Mouse (Mus musculus): Measurements from ENCODE around the gene Rcan3. TPM values are rescaled to one million over a fixed set of nuclear protein-coding genes. Genes with fewer than 3 reads are reported as not detected.

Gene Rcan3
- polyA plus RNA-seq, 1 experiment from 2014 or later, result 56.9 TPM

DNA sequence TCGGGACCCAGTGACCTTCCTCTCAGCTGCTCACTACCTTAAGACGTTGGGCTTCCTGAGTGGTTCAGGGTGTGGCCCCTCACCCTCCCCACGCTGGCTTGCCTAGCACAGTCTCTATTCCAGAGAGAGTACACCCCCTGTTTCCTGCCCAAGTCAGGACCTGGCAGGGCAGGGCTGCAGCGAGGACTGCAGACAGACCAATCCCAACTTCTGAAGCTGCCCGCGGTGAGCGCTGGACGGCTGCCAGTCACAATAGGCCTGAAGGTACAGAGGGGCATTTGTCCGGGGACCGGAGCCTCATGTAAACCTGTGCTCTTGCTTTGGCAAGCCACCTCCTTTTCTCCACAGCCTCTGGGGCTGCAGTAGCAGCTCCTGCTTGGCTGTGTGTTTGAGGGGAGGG lies 48.0 kb downstream of the Rcan3 start:
- Histone ChIP-seq H3K27ac (ENCODE audit: low read depth, low read length) (no peak overlapping the region), H3K9me3 (ENCODE audit: control insufficient read depth, low read length) (no peaks in the 10 kb centered on the region), H3K36me3 (ENCODE audit: control insufficient read depth, insufficient read depth, low read length) (no peaks in the 10 kb centered on the region), H3K4me2 (ENCODE audit: low read depth, low read length) (no peak overlapping the region), H3K4me1 (ENCODE audit: control insufficient read depth, insufficient read depth, low read length) (no peaks in the 10 kb centered on the region), H3K4me3 (ENCODE audit: low read depth, low read length) (no peak overlapping the region), H3K27me3 (ENCODE audit: control insufficient read depth, insufficient read depth, low read length) (no peaks in the 10 kb centered on the region), H3K9ac (replicated peaks; ENCODE audit: low read depth, low read length) (no peak overlapping the region)
- no peak for ATAC-seq (ENCODE audit: low read depth)
- 54% methylated on average over 10 of the region's 10 CpGs for WGBS

- Histone ChIP-seq H3K27me3 (ENCODE audit: control insufficient read depth, insufficient read depth, low read length) (no peaks in the 10 kb centered on the region), H3K36me3 (ENCODE audit: control insufficient read depth, insufficient read depth, low read length) (no peaks in the 10 kb centered on the region), H3K9me3 (ENCODE audit: control insufficient read depth, low read length) (no peaks in the 10 kb centered on the region), H3K9ac (replicated peaks; ENCODE audit: low read depth, low read length) (no peak overlapping the region), H3K27ac (ENCODE audit: low read depth, low read length) (no peak overlapping the region), H3K4me2 (ENCODE audit: low read depth, low read length) (no peak overlapping the region), H3K4me3 (ENCODE audit: low read depth, low read length) (no peak overlapping the region), H3K4me1 (ENCODE audit: control insufficient read depth, insufficient read depth, low read length) (no peaks in the 10 kb centered on the region)
- WGBS, result 4% methylated on average over 14 of the region's 14 CpGs
- no peak for ATAC-seq (ENCODE audit: low read depth)
Observed at GRCm38 (mm10) chr4:135382316-135382715, 51.3 kb downstream of the Rcan3 start.

GRCm38 (mm10) chr4:135381355-135381754 lies 52.3 kb downstream of the Rcan3 start:
- Histone ChIP-seq H3K27ac (ENCODE audit: low read depth, low read length) (no peak overlapping the region), H3K4me3 (ENCODE audit: low read depth, low read length) (no peak overlapping the region), H3K36me3 (ENCODE audit: control insufficient read depth, insufficient read depth, low read length) (no peaks in the 10 kb centered on the region), H3K4me2 (ENCODE audit: low read depth, low read length) (no peak overlapping the region), H3K4me1 (ENCODE audit: control insufficient read depth, insufficient read depth, low read length) (no peaks in the 10 kb centered on the region), H3K9me3 (ENCODE audit: control insufficient read depth, low read length) (no peaks in the 10 kb centered on the region), H3K27me3 (ENCODE audit: control insufficient read depth, insufficient read depth, low read length) (no peaks in the 10 kb centered on the region), H3K9ac (replicated peaks; ENCODE audit: low read depth, low read length) (no peak overlapping the region)
- no peak for ATAC-seq (ENCODE audit: low read depth)
- 50% methylated on average over 8 of the region's 8 CpGs for WGBS

GRCm38 (mm10) chr4:135377241-135377640 lies 56.4 kb downstream of the Rcan3 start:
- no peaks in the 10 kb centered on the region for H3K27me3 ChIP-seq (ENCODE audit: control insufficient read depth, insufficient read depth, low read length)
- ATAC-seq (ENCODE audit: low read depth), result no peak
- no peaks in the 10 kb centered on the region for H3K4me1 ChIP-seq (ENCODE audit: control insufficient read depth, insufficient read depth, low read length)
- H3K4me3 ChIP-seq (ENCODE audit: low read depth, low read length), result no peak overlapping the region
- H3K36me3 ChIP-seq (ENCODE audit: control insufficient read depth, insufficient read depth, low read length), result no peaks in the 10 kb centered on the region
- WGBS, result 89% methylated on average over 11 of the region's 11 CpGs
- H3K9me3 ChIP-seq (ENCODE audit: control insufficient read depth, low read length), result no peaks in the 10 kb centered on the region
- H3K9ac ChIP-seq (replicated peaks; ENCODE audit: low read depth, low read length), result no peak overlapping the region
- no peak overlapping the region for H3K4me2 ChIP-seq (ENCODE audit: low read depth, low read length)
- H3K27ac ChIP-seq (ENCODE audit: low read depth, low read length), result no peak overlapping the region

DNA sequence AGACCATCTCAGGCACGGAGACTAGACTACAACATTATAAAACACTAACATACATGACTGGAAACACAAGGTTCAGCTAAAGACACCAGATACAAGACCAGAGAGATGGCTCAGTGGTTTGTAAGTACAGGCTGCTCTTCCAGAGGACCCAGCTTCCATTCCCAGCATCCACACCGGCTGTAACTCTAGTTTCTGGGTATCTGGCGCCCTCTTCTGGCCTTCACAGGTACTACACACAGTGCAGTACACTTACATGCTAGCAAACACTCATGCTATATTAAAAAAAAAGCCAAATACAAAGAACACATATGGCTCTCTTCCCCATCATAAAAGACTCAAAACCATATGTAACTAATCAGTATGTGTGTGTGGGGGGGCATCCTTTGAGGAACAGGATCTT lies 58.2 kb downstream of the Rcan3 start:
- H3K4me1 ChIP-seq (ENCODE audit: control insufficient read depth, insufficient read depth, low read length), result no peaks in the 10 kb centered on the region

DNA sequence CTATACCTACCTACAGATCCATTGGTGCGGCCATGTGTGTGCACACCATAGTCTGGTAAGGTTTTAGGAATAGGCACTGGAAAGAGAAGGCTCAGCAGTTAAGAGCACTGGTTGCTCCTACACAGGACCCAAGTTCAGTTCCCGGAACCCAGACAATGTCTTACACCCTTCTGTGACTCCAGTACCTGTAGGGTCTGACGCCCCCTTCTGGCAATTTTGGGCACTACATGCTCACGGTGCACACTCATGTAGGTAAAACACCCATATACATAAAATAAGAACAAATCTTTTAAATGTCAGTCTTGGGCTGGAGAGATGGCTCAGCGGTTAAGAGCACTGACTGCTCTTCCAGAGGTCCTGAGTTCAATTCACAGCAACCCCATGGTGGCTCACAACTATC lies 60.4 kb downstream of the Rcan3 start:
- Histone ChIP-seq H3K4me1 (ENCODE audit: control insufficient read depth, insufficient read depth, low read length) (no peaks in the 10 kb centered on the region), H3K4me3 (ENCODE audit: low read depth, low read length) (no peak overlapping the region), H3K27me3 (ENCODE audit: control insufficient read depth, insufficient read depth, low read length) (no peaks in the 10 kb centered on the region), H3K27ac (ENCODE audit: low read depth, low read length) (no peak overlapping the region), H3K36me3 (ENCODE audit: control insufficient read depth, insufficient read depth, low read length) (no peaks in the 10 kb centered on the region), H3K4me2 (ENCODE audit: low read depth, low read length) (no peak overlapping the region), H3K9ac (replicated peaks; ENCODE audit: low read depth, low read length) (no peak overlapping the region), H3K9me3 (ENCODE audit: control insufficient read depth, low read length) (no peaks in the 10 kb centered on the region)
- WGBS, result 85% methylated on average over 5 of the region's 5 CpGs
- no peak for ATAC-seq (ENCODE audit: low read depth)

More for the DNA sequence above, 58.2 kb downstream of the Rcan3 start:
- H3K4me2 ChIP-seq (ENCODE audit: low read depth, low read length), result no peak overlapping the region
- H3K27ac ChIP-seq (ENCODE audit: low read depth, low read length), result no peak overlapping the region
- no peak overlapping the region for H3K4me3 ChIP-seq (ENCODE audit: low read depth, low read length)
- H3K9ac ChIP-seq (replicated peaks; ENCODE audit: low read depth, low read length), result no peak overlapping the region
- ATAC-seq (ENCODE audit: low read depth), result no peak
- H3K36me3 ChIP-seq (ENCODE audit: control insufficient read depth, insufficient read depth, low read length), result no peaks in the 10 kb centered on the region
- no peaks in the 10 kb centered on the region for H3K9me3 ChIP-seq (ENCODE audit: control insufficient read depth, low read length)
- WGBS, result 74% methylated on average over 3 of the region's 3 CpGs
- H3K27me3 ChIP-seq (ENCODE audit: control insufficient read depth, insufficient read depth, low read length), result no peaks in the 10 kb centered on the region

- Histone ChIP-seq H3K27me3 (ENCODE audit: control insufficient read depth, insufficient read depth, low read length) (no peaks in the 10 kb centered on the region), H3K4me1 (ENCODE audit: control insufficient read depth, insufficient read depth, low read length) (no peaks in the 10 kb centered on the region), H3K36me3 (ENCODE audit: control insufficient read depth, insufficient read depth, low read length) (no peaks in the 10 kb centered on the region), H3K27ac (ENCODE audit: low read depth, low read length) (no peak overlapping the region), H3K4me3 (ENCODE audit: low read depth, low read length) (no peak overlapping the region), H3K9me3 (ENCODE audit: control insufficient read depth, low read length) (no peaks in the 10 kb centered on the region), H3K4me2 (ENCODE audit: low read depth, low read length) (no peak overlapping the region), H3K9ac (replicated peaks; ENCODE audit: low read depth, low read length) (no peak overlapping the region)
- 66% methylated on average over 11 of the region's 11 CpGs for WGBS
- ATAC-seq (ENCODE audit: low read depth), result no peak
Observed at GRCm38 (mm10) chr4:135370372-135370771, 63.3 kb downstream of the Rcan3 start.

GRCm38 (mm10) chr4:135362828-135363227 lies 70.8 kb downstream of the Rcan3 start:
- H3K4me2 ChIP-seq (ENCODE audit: low read depth, low read length), result no peak overlapping the region
- ATAC-seq (ENCODE audit: low read depth), result no peak
- H3K27me3 ChIP-seq (ENCODE audit: control insufficient read depth, insufficient read depth, low read length), result no peaks in the 10 kb centered on the region
- no peak overlapping the region for H3K4me3 ChIP-seq (ENCODE audit: low read depth, low read length)
- no peaks in the 10 kb centered on the region for H3K9me3 ChIP-seq (ENCODE audit: control insufficient read depth, low read length)
- WGBS, result 20% methylated on average over 6 of the region's 6 CpGs
- H3K36me3 ChIP-seq (ENCODE audit: control insufficient read depth, insufficient read depth, low read length), result no peaks in the 10 kb centered on the region
- H3K9ac ChIP-seq (replicated peaks; ENCODE audit: low read depth, low read length), result no peak overlapping the region
- no peak overlapping the region for H3K27ac ChIP-seq (ENCODE audit: low read depth, low read length)
- no peaks in the 10 kb centered on the region for H3K4me1 ChIP-seq (ENCODE audit: control insufficient read depth, insufficient read depth, low read length)

All from neural tube, embryonic 14.5 days (tissue).